Mouse (Mus musculus) CD4-positive helper T cell, adult 2 months (primary cell): Measurements from ENCODE around the gene Mycbp2.

Experiments used
- DNase-seq: peaks from one replicate; pipeline ENCODE4 v3.0.0-alpha.2; 2012; ENCODE audit warnings: low read depth, missing footprints, low spot score

The Mycbp2 gene

GRCm38 (mm10) chr14:103346729-103347505 lies at the start of gene Mycbp2:
Gene Mycbp2 (minus strand): TSS chr14:103346814.
- peak; percentile 98 for DNase-seq

GRCm38 (mm10) chr14:103392391-103392790 lies 45.8 kb upstream of the Mycbp2 start:
- no peak for DNase-seq

DNA sequence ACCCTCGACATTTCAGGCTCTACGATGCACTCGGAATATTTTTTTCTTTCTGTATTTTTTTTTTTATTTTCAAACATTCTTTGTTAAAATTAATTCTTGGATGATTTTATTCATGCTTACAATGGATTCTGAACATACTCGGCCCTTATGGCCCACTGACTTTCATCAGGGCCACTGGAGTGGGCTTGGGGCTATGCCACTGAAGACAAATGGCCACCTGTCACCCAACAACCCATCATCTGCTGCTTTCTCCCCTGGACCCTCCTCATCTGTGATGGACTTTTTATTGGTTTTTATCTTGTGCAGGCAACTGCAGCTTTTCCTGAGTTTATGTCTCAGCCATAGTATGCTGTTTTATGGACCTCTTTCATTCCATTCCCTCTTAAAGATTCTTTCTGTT lies 40.8 kb upstream of the Mycbp2 start:
- DNase-seq = no peak

DNA sequence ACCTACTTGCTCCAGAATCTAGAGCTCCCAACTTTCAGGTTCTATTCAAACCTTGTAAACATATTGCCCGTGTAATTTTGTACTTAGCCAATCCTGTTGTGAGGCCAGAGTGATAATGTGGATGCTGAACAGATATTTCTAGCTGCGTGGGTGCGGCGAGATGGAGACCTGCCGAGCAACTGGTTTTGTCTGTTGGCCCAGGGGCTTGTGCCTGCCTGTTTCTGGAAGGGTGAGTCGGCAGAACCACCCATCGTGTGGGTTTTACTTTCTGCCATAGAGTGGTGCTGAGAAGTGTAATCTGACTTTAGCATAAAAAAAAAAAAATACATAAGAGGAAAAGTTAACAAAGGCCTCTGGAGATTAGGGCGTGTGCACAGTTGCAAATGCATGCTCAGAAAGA lies 40.3 kb upstream of the Mycbp2 start:
- no peak for DNase-seq

- DNase-seq = no peak
Observed at GRCm38 (mm10) chr14:103385084-103385610, 38.5 kb upstream of the Mycbp2 start.

DNA sequence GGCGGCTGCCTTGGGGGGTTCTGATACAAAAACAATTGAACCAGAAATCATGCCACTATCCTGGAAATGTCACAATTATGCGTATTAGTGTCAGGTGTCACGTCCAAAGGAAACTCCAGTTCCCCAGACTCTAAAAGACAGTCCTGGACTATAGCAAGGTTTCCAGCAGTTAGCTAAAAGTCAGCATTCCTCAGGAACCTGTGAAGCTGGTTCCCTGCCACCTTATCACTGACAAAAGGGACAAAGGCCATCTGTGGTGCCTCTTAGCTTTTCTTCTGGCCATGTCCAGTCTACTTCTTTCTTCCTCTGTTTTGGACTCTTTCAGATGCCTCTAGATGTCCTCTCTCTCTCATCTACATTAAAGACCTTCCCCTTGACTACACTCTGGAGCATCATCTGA lies 32.1 kb upstream of the Mycbp2 start:
- DNase-seq = no peak

GRCm38 (mm10) chr14:103376765-103377164 lies 30.2 kb upstream of the Mycbp2 start:
- no peak for DNase-seq

- no peak for DNase-seq
Observed at GRCm38 (mm10) chr14:103375523-103375922, 28.9 kb upstream of the Mycbp2 start.

DNA sequence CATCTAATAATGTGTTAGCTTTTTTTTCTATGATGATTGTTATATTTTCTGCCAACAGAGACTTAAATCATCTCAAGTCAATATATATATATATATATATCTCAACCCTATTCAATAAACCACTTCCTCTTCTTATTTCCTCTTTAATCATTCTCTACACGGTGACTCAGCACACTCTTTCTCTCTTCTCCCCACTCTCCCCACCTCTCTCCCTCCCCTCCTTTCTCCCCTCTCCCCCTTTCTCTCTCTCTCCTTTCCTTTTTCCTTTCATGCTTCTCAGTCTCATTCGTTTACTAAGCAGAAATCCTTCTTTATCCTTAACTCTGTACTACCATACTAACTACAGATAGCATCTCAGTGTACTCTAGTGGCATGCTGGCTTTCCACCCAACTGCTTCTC lies 16.6 kb upstream of the Mycbp2 start:
- no peak for DNase-seq

- DNase-seq = no peak
Observed at GRCm38 (mm10) chr14:103356066-103356465, 9.5 kb upstream of the Mycbp2 start.

DNA sequence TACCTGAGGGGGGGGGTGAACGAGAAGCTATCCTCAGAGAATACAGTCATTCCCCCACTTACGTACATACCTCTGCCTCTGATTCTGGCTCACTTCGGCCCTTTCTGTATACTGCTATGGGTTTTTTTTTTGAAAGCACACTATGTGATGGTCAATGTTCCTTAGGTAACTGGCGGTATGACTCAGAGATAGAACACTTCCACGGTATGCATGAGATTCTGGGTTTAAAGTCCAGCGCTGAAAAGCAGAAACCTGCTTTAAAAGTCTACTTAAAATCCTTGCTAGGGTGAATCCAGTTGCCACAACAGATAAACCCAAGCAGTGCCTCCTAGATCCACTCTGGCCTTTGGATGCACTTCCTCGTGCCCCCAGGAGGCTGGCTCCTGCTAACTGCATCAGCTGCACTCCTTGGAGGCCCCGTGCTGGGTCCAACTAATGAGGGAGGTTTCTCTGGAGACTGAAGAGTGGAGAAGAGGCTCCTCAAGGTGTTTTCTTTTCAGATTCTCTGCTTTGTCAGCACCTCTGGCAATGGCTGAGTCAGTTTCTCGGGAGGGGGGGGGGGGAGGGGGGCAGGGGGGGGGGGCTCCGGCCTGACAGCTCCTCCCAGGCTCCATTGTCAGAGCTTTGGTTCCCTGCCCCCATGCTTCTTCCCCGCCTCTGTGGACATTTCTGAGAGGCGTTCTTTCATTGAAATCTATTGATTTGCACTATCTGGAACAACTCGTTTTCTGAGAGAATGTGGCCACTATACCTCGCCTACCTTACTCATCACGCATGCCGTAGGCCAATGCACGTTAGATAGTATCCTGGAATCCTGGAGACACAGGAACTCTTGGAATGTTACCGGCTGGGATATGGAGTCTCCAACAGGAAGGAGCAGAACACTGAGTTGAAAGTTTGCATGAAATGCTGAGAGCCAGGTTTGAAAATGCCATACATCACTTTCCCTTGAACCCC lies 8.1 kb upstream of the Mycbp2 start:
- no peak for DNase-seq

GRCm38 (mm10) chr14:103345858-103346728 lies 521 bp downstream of the Mycbp2 start:
- peak; percentile 74 for DNase-seq

DNA sequence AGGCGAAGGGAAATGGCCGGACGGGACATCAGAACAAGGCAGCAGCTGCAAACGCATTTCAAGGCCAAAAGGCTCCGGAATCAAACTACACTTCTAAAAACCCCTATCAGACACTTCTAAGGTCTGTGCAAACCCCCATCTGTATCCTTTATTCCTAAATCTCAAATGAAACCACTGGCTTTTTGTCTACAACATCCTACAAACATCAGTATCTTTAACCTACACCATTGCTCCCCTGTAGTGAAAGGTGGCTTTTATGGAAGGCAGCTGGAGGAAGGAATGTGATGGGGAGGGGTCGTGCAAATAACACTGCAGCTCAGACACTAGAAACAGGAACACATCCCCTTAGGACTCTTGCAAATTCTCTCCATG lies 1.1 kb downstream of the Mycbp2 start:
- DNase-seq = no peak

DNA sequence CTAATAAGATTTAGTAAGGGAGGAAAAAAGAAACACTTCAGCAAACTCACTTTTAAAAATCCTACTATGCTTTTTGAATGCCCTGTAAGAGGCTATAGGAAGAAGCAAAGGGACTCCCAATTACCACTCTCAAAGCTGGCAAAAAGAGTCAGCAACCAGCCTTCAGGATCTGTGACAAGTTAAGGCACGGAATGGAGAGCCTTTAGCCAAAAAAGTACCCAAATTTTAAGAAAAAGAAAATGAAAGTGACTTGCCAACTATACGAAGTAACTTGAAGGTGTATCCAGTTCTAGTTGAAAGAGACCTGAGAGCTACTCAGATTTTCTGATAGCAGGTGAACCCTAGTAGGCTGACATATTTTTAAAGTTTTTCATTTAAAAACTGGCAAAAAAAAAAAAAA lies 1.6 kb downstream of the Mycbp2 start:
- peak; percentile 25 for DNase-seq

DNA sequence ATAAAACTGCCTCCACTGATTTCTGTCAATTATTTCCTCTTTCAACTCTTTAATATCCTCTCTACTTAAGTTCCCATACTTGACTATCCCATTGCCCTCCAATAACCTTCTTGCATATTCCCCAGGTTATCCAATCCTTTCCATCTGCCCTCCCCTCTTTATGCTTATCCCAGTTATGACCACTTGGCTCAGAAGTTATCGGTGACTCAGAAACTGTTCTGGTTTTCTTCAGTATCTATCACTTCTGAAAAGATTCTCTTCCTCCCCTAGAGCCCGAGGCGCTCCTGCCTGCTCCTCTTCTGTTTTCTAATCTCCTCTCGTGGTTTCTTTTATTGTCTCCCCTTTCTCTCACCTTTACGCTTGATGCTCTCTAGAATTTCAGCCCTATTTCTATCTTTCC lies 2.8 kb downstream of the Mycbp2 start:
- no peak for DNase-seq

- DNase-seq = no peak
Observed at GRCm38 (mm10) chr14:103341385-103342294, 5.0 kb downstream of the Mycbp2 start.

DNA sequence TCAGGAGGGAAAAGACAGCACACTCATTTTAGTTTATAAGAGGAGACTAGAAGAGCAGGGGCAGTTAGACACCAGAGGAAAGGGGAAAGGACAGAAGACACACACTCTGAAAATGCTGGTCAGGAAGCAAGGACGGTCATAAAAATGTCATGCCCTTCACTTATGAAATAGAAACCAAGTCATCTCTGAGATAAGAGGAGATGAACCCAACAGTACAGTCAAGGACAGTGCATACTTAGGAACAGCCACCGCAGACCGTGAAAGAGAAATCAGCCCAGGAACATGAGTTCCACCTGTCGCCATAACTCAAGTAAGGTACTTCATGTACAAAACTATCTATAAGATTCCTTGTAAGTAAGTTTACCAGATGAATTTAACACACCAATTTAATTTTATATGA lies 33.7 kb downstream of the Mycbp2 start:
- no peak for DNase-seq

DNA sequence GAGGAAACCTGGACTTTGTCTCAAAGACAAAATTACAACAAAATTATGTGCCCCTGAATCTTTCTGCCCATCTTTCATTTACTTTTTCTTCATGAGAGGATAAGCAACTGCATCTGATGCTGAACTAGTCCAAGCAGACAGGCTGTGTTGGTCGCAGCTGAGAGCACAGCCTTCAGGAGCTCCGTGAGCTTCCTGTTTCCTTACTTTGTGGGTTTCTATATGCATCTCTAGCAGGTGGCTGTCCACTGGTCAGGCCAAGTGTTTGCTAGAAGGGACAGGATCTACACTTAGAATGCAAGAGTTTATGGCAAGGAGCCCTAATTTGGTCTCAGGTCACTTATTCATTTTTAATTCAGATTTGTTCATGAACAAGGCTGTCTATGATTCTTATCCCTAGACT lies 50.4 kb downstream of the Mycbp2 start:
- DNase-seq = no peak

DNA sequence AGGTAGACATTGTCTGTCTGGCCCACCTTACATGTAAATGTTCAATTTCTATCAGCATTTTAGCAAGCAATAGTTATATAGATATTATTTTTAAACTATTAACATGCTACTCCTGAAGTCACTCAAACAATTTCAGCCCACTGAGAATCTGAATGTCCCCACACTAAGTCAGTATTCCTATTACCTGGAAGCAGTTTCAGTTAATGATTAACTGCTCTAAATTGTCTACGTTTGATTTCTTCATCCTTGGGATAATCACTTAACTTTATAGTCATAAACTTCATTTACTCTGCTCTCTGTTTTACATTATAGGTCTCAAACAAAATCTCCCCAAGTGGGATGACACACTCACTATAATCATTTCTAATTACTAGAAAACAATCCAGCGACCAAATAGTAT lies 60.0 kb downstream of the Mycbp2 start:
- DNase-seq = no peak

GRCm38 (mm10) chr14:103276667-103277066 lies 69.9 kb downstream of the Mycbp2 start:
- DNase-seq = no peak
